12 mouse cellular contexts compared by ENCODE assay signal in genomic region chr6:114400387-114400786, GRCm38 (mm10). TPM values are rescaled to one million over a fixed set of nuclear protein-coding genes. Genes with fewer than 3 reads are reported as not detected.
"Had no signal": no experiment of that assay in that cellular context is flagged by ENCODE, and none has a peak within 500 bp of the region (broad histone marks: within the 10 kb centered on the region; RNA-seq: fewer than 3 reads in every experiment).

No protein-coding gene starts in this region.

- H3K9ac ChIP-seq: intestine, embryonic 15.5 days; limb, embryonic 15.5 days; liver, embryonic 15.5 days; lung, embryonic 15.5 days; midbrain, embryonic 13.5 days had no signal

- H3K36me3 ChIP-seq: intestine, embryonic 15.5 days; limb, embryonic 15.5 days; liver, embryonic 15.5 days; lung, embryonic 15.5 days; midbrain, embryonic 13.5 days had no signal

- H3K9me3 ChIP-seq: intestine, embryonic 15.5 days; limb, embryonic 15.5 days; liver, embryonic 15.5 days; midbrain, embryonic 13.5 days had no signal

- DNase-seq: kidney, adult 18-20 months; kidney, postnatal 14 days; spleen, adult 18-20 months; thymus, adult 2 months; thymus, postnatal 25 days had no signal

- H3K4me2 ChIP-seq: intestine, embryonic 15.5 days; limb, embryonic 15.5 days; liver, embryonic 15.5 days; lung, embryonic 15.5 days; midbrain, embryonic 13.5 days had no signal

- ATAC-seq: intestine, embryonic 15.5 days had no signal

- H3K27ac ChIP-seq: intestine, embryonic 15.5 days; limb, embryonic 15.5 days; liver, embryonic 15.5 days; lung, embryonic 15.5 days; midbrain, embryonic 13.5 days had no signal

- H3K4me3 ChIP-seq: intestine, embryonic 15.5 days; limb, embryonic 15.5 days; liver, embryonic 15.5 days; lung, embryonic 15.5 days; midbrain, embryonic 13.5 days had no signal

RNA-seq across cellular contexts. Expression of gene Hrh1, which starts 2.7 kb away (rescaled TPM):
- polyA plus RNA-seq: limb, embryonic 11.5 days; stomach, embryonic 14.5 days had no signal
